Mouse (Mus musculus): ENCODE results near the gene Znrf4.

DNA sequence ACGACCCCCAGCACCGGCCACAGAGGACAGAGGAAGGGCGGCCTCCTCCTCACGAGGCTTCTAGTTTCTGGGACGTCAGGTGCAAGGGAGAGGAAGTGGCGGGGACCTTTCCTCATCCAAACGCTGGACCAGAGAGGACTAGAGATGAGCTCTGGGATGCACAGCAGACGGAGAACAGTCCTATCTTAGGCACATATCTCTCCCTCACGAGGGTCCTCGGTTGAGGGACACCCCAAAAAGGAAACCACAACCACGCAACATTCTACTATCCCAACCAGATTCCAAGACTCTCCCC is 38.7 kb downstream of the Znrf4 start:
- TF ChIP-seq CTCF (IDR thresholded peaks at IDR 0.05; ENCODE audit: insufficient read depth, low read depth, low read length), result no peak
- no peak for TF ChIP-seq POLR2A (IDR thresholded peaks at IDR 0.05; ENCODE audit: insufficient read depth, low read depth, low read length)
